Mouse (Mus musculus): ENCODE data around the gene Bcl2.

GRCm38 (mm10) chr1:106613371-106613770 lies 100.7 kb downstream of the Bcl2 start:
- no peak for TF ChIP-seq CTCF (IDR thresholded peaks at IDR 0.05; ENCODE audit: borderline replicate concordance, control insufficient read depth, extremely low read depth, insufficient read depth, low read length, poor library complexity)
- no peak for TF ChIP-seq POLR2A (IDR thresholded peaks at IDR 0.05; ENCODE audit: control insufficient read depth, extremely low read depth, insufficient read depth, low read length, poor library complexity)

Measured in thymus, adult 2 months (tissue).